Mouse (Mus musculus) right cerebral cortex, postnatal 4 days (tissue): ENCODE results near the gene Cant1.
A peak's percentile ranks its signal among the peaks of the same experiment; 100 is the strongest.
"Not testable (repeated sequence)": the region's sequence is repeated elsewhere in the genome, so short reads cannot be mapped to it uniquely, and the experiment has no call there.

Source experiments
- DNase-seq: peaks from one replicate; pipeline ENCODE4 v3.0.0-alpha.2; 2022

Gene Cant1

GRCm38 (mm10) chr11:118406521-118406920 lies 12.4 kb downstream of the Cant1 start:
- DNase-seq = no peak

- DNase-seq = no peak
Measured at GRCm38 (mm10) chr11:118405311-118405710, 13.6 kb downstream of the Cant1 start.

GRCm38 (mm10) chr11:118403951-118404899 lies 14.7 kb downstream of the Cant1 start:
- DNase-seq = no peak

GRCm38 (mm10) chr11:118403183-118403582 lies 15.7 kb downstream of the Cant1 start:
- DNase-seq = no peak

- peak; percentile 36 for DNase-seq
Measured at GRCm38 (mm10) chr11:118401760-118402280, 17.1 kb downstream of the Cant1 start, which contains the start of gene Lgals3bp. Gene Lgals3bp, minus strand, starts transcription at chr11:118402092.

- no peak for DNase-seq
Measured at GRCm38 (mm10) chr11:118401195-118401594, 17.7 kb downstream of the Cant1 start.

GRCm38 (mm10) chr11:118400566-118400936 lies 18.3 kb downstream of the Cant1 start:
- no peak for DNase-seq

- no peak for DNase-seq
Measured at GRCm38 (mm10) chr11:118399891-118400565, 18.9 kb downstream of the Cant1 start.

GRCm38 (mm10) chr11:118397806-118398530 lies 20.9 kb downstream of the Cant1 start:
- no peak for DNase-seq

GRCm38 (mm10) chr11:118394538-118394937 lies 24.3 kb downstream of the Cant1 start:
- no peak for DNase-seq

- no peak for DNase-seq
Measured at GRCm38 (mm10) chr11:118393991-118394390, 24.9 kb downstream of the Cant1 start.

GRCm38 (mm10) chr11:118387816-118388215 lies 31.1 kb downstream of the Cant1 start:
- not testable (repeated sequence) for DNase-seq

GRCm38 (mm10) chr11:118379251-118380009 lies 39.5 kb downstream of the Cant1 start:
- DNase-seq = peak; percentile 90

- DNase-seq = no peak
Measured at GRCm38 (mm10) chr11:118378656-118379055, 40.2 kb downstream of the Cant1 start.

- DNase-seq = not testable (repeated sequence)
Measured at GRCm38 (mm10) chr11:118376323-118376722, 42.6 kb downstream of the Cant1 start.

- DNase-seq = no peak
Measured at GRCm38 (mm10) chr11:118375881-118376280, 43.0 kb downstream of the Cant1 start.

GRCm38 (mm10) chr11:118375461-118375860 lies 43.4 kb downstream of the Cant1 start:
- no peak for DNase-seq

GRCm38 (mm10) chr11:118375006-118375405 lies 43.9 kb downstream of the Cant1 start:
- peak; percentile 60 for DNase-seq

- DNase-seq = no peak
Measured at GRCm38 (mm10) chr11:118374506-118374905, 44.4 kb downstream of the Cant1 start.

- DNase-seq = no peak
Measured at GRCm38 (mm10) chr11:118372641-118373040, 46.2 kb downstream of the Cant1 start.

- no peak for DNase-seq
Measured at GRCm38 (mm10) chr11:118371876-118372275, 47.0 kb downstream of the Cant1 start.

GRCm38 (mm10) chr11:118369657-118370056 lies 49.2 kb downstream of the Cant1 start:
- no peak for DNase-seq
